Mouse (Mus musculus): ENCODE measurements around the gene Glyat. TPM values are rescaled to one million over a fixed set of nuclear protein-coding genes. Genes with fewer than 3 reads are reported as not detected.
"Not testable (repeated sequence)": the region's sequence is repeated elsewhere in the genome, so short reads cannot be mapped to it uniquely, and the experiment has no call there.

Glyat gene
- polyA plus RNA-seq, 1 experiment = 0.08 TPM

- Histone ChIP-seq H3K4me3 (ENCODE audit: insufficient read depth, poor library complexity, severe bottlenecking) (no peak overlapping the region), H3K27me3 (ENCODE audit: control insufficient read depth, insufficient read depth, insufficient read length) (no peaks in the 10 kb centered on the region), H3K79me2 (ENCODE audit: control insufficient read depth, insufficient read depth) (no peaks in the 10 kb centered on the region), H3K36me3 (ENCODE audit: control insufficient read depth, insufficient read depth) (no peaks in the 10 kb centered on the region), H3K79me3 (ENCODE audit: low read depth) (no peaks in the 10 kb centered on the region), H3ac (ENCODE audit: control insufficient read depth, insufficient read length, low read depth) (no peak overlapping the region)
- TF ChIP-seq CEBPB (IDR thresholded peaks at IDR 0.05; ENCODE audit: low read depth) = no peak
- TF ChIP-seq MAX (IDR thresholded peaks at IDR 0.05) = no peak
- no peak for TF ChIP-seq MYOG (IDR thresholded peaks at IDR 0.05; ENCODE audit: control insufficient read depth, extremely low read depth, insufficient read length)
- TF ChIP-seq CTCF (IDR thresholded peaks at IDR 0.05; ENCODE audit: control insufficient read depth, insufficient read depth, insufficient read length) = no peak
- no peak for TF ChIP-seq FOSL1 (IDR thresholded peaks at IDR 0.05; ENCODE audit: insufficient read depth, low read length, poor library complexity, severe bottlenecking)
- TF ChIP-seq USF1 (IDR thresholded peaks at IDR 0.05; ENCODE audit: low read depth) = no peak
- no peak for TF ChIP-seq MYOD1 (IDR thresholded peaks at IDR 0.05; ENCODE audit: control insufficient read depth, insufficient read length, low read depth)
These were observed 16.4 kb downstream of the Glyat start for GRCm38 (mm10) chr19:12649511-12649910.

GRCm38 (mm10) chr19:12666156-12666555 is 33.0 kb downstream of the Glyat start:
- Histone ChIP-seq H3K36me3 (ENCODE audit: control insufficient read depth, insufficient read depth) (no peaks in the 10 kb centered on the region), H3ac (ENCODE audit: control insufficient read depth, insufficient read length, low read depth) (no peak overlapping the region), H3K79me3 (ENCODE audit: low read depth) (no peaks in the 10 kb centered on the region), H3K27me3 (ENCODE audit: control insufficient read depth, insufficient read depth, insufficient read length) (no peaks in the 10 kb centered on the region), H3K79me2 (ENCODE audit: control insufficient read depth, insufficient read depth) (no peaks in the 10 kb centered on the region), H3K4me3 (ENCODE audit: insufficient read depth, poor library complexity, severe bottlenecking) (no peak overlapping the region)
- TF ChIP-seq MYOD1 (IDR thresholded peaks at IDR 0.05; ENCODE audit: control insufficient read depth, insufficient read length, low read depth) (no peak), USF1 (IDR thresholded peaks at IDR 0.05; ENCODE audit: low read depth) (no peak), MAX (IDR thresholded peaks at IDR 0.05) (no peak), FOSL1 (IDR thresholded peaks at IDR 0.05; ENCODE audit: insufficient read depth, low read length, poor library complexity, severe bottlenecking) (no peak), CEBPB (IDR thresholded peaks at IDR 0.05; ENCODE audit: low read depth) (no peak), MYOG (IDR thresholded peaks at IDR 0.05; ENCODE audit: control insufficient read depth, extremely low read depth, insufficient read length) (no peak), CTCF (IDR thresholded peaks at IDR 0.05; ENCODE audit: control insufficient read depth, insufficient read depth, insufficient read length) (no peak)

GRCm38 (mm10) chr19:12668601-12669000 is 35.5 kb downstream of the Glyat start:
- not testable (repeated sequence) for H3ac ChIP-seq (ENCODE audit: control insufficient read depth, insufficient read length, low read depth); H3K4me3 ChIP-seq (ENCODE audit: insufficient read depth, poor library complexity, severe bottlenecking); H3K36me3 ChIP-seq (ENCODE audit: control insufficient read depth, insufficient read depth); H3K27me3 ChIP-seq (ENCODE audit: control insufficient read depth, insufficient read depth, insufficient read length); H3K79me2 ChIP-seq (ENCODE audit: control insufficient read depth, insufficient read depth); H3K79me3 ChIP-seq (ENCODE audit: low read depth)

- Histone ChIP-seq H3K79me2 (ENCODE audit: control insufficient read depth, insufficient read depth) (no peaks in the 10 kb centered on the region), H3K4me3 (ENCODE audit: insufficient read depth, poor library complexity, severe bottlenecking) (no peak within 1 kb of the TSS), H3K27me3 (ENCODE audit: control insufficient read depth, insufficient read depth, insufficient read length) (no peaks in the 10 kb centered on the region), H3K36me3 (ENCODE audit: control insufficient read depth, insufficient read depth) (no peaks in the 10 kb centered on the region), H3K79me3 (ENCODE audit: low read depth) (no peaks in the 10 kb centered on the region), H3ac (ENCODE audit: control insufficient read depth, insufficient read length, low read depth) (no peak within 1 kb of the TSS)
- no peak for TF ChIP-seq USF1 (IDR thresholded peaks at IDR 0.05; ENCODE audit: low read depth)
- no peak for TF ChIP-seq CEBPB (IDR thresholded peaks at IDR 0.05; ENCODE audit: low read depth)
- no peak for TF ChIP-seq CTCF (IDR thresholded peaks at IDR 0.05; ENCODE audit: control insufficient read depth, insufficient read depth, insufficient read length)
- no peak for TF ChIP-seq MAX (IDR thresholded peaks at IDR 0.05)
- no peak for TF ChIP-seq MYOG (IDR thresholded peaks at IDR 0.05; ENCODE audit: control insufficient read depth, extremely low read depth, insufficient read length)
- TF ChIP-seq FOSL1 (IDR thresholded peaks at IDR 0.05; ENCODE audit: insufficient read depth, low read length, poor library complexity, severe bottlenecking) = no peak
- no peak for TF ChIP-seq MYOD1 (IDR thresholded peaks at IDR 0.05; ENCODE audit: control insufficient read depth, insufficient read length, low read depth)
These were observed 37.0 kb downstream of the Glyat start, which contains the start of gene Olfr1442 for GRCm38 (mm10) chr19:12670139-12670538. TSS of gene Olfr1442 (plus strand) at chr19:12670439.

GRCm38 (mm10) chr19:12671051-12671450 is 37.9 kb downstream of the Glyat start:
- Histone ChIP-seq H3K27me3 (ENCODE audit: control insufficient read depth, insufficient read depth, insufficient read length) (no peaks in the 10 kb centered on the region), H3K36me3 (ENCODE audit: control insufficient read depth, insufficient read depth) (no peaks in the 10 kb centered on the region), H3K4me3 (ENCODE audit: insufficient read depth, poor library complexity, severe bottlenecking) (no peak overlapping the region), H3K79me3 (ENCODE audit: low read depth) (no peaks in the 10 kb centered on the region), H3ac (ENCODE audit: control insufficient read depth, insufficient read length, low read depth) (no peak overlapping the region), H3K79me2 (ENCODE audit: control insufficient read depth, insufficient read depth) (no peaks in the 10 kb centered on the region)
- TF ChIP-seq MAX (IDR thresholded peaks at IDR 0.05) = no peak
- TF ChIP-seq CTCF (IDR thresholded peaks at IDR 0.05; ENCODE audit: control insufficient read depth, insufficient read depth, insufficient read length) = no peak
- no peak for TF ChIP-seq USF1 (IDR thresholded peaks at IDR 0.05; ENCODE audit: low read depth)
- no peak for TF ChIP-seq MYOD1 (IDR thresholded peaks at IDR 0.05; ENCODE audit: control insufficient read depth, insufficient read length, low read depth)
- no peak for TF ChIP-seq CEBPB (IDR thresholded peaks at IDR 0.05; ENCODE audit: low read depth)
- TF ChIP-seq FOSL1 (IDR thresholded peaks at IDR 0.05; ENCODE audit: insufficient read depth, low read length, poor library complexity, severe bottlenecking) = no peak

- Histone ChIP-seq H3K79me3 (ENCODE audit: low read depth) (no peaks in the 10 kb centered on the region), H3K79me2 (ENCODE audit: control insufficient read depth, insufficient read depth) (no peaks in the 10 kb centered on the region), H3K4me3 (ENCODE audit: insufficient read depth, poor library complexity, severe bottlenecking) (no peak within 1 kb of the TSS), H3K27me3 (ENCODE audit: control insufficient read depth, insufficient read depth, insufficient read length) (no peaks in the 10 kb centered on the region), H3ac (ENCODE audit: control insufficient read depth, insufficient read length, low read depth) (no peak within 1 kb of the TSS), H3K36me3 (ENCODE audit: control insufficient read depth, insufficient read depth) (no peaks in the 10 kb centered on the region)
- TF ChIP-seq FOSL1 (IDR thresholded peaks at IDR 0.05; ENCODE audit: insufficient read depth, low read length, poor library complexity, severe bottlenecking) = no peak
- TF ChIP-seq CTCF (IDR thresholded peaks at IDR 0.05; ENCODE audit: control insufficient read depth, insufficient read depth, insufficient read length) = no peak
- no peak for TF ChIP-seq MYOG (IDR thresholded peaks at IDR 0.05; ENCODE audit: control insufficient read depth, extremely low read depth, insufficient read length)
- TF ChIP-seq MYOD1 (IDR thresholded peaks at IDR 0.05; ENCODE audit: control insufficient read depth, insufficient read length, low read depth) = no peak
- TF ChIP-seq CEBPB (IDR thresholded peaks at IDR 0.05; ENCODE audit: low read depth) = no peak
- no peak for TF ChIP-seq USF1 (IDR thresholded peaks at IDR 0.05; ENCODE audit: low read depth)
- no peak for TF ChIP-seq MAX (IDR thresholded peaks at IDR 0.05)
These were observed 44.7 kb downstream of the Glyat start, which contains the start of gene Olfr1443 for GRCm38 (mm10) chr19:12677812-12678211. TSS of gene Olfr1443 (plus strand) at chr19:12678112.

All from C2C12 (cell line).